Mouse (Mus musculus) C3H10T1/2 (cell line): Measurements from ENCODE around the gene Mtg2. TPM values are rescaled to one million over a fixed set of nuclear protein-coding genes. Genes with fewer than 3 reads are reported as not detected.

Experiments used
- polyA plus RNA-seq, 2 experiments: library from polyadenylated mRNA; unstranded; fragments of >200 nt; fragmentation: generic; extraction: Trizol; gene quantifications; one replicate each; pipeline ENCODE4 v1.2.1; 2012; ENCODE audit warnings: missing spikeins in 2 of 2

The Mtg2 gene
- polyA plus RNA-seq: 10 to 100 TPM in 1 of 2 experiments, 1 to 10 TPM in 1; 10.0 to 15.7 TPM

GRCm38 (mm10) chr2:180070481-180071453, at the start of gene Mtg2:
Gene Mtg2 (plus strand): TSS chr2:180070588.

GRCm38 (mm10) chr2:180024401-180025098, 45.8 kb upstream of the Mtg2 start, which contains the start of gene Lsm14b:
Gene Lsm14b (plus strand): TSS chr2:180024987.

DNA sequence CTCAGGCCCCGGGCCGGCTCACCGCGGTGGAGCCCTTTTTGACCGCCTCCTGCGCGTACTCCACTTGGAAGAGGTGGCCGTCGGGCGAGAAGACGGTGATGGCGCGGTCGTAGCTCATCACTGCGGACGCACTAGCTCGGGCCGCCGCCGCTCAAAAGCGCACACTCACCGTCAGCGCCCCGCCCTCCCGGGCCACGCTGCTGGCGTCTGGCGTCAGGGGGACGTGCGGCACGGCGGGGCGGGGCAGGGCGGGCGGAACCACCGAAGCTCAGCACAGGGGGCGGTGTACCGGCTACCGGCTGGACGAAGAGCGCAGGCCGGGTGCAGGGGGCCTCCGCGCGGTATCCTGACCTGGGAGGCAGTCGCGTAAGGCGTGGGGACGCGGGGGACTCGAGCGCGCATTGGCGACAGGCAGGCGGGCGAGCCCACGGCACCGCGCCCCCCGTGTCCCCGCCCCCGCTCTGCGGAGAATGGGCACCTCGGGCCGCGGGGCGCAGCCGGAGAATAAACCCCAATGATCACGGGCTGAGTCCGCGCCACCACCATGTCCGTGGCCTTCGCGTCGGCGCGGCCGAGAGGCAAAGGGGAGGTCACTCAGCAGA, 28.0 kb upstream of the Mtg2 start, which contains the start of the genes Psma7 and Ss18l1:
TSS of gene Psma7 (minus strand) at position 178 of the 602 bp plus-strand sequence.
TSS of gene Ss18l1 (plus strand) at position 254 of the 602 bp plus-strand sequence.

DNA sequence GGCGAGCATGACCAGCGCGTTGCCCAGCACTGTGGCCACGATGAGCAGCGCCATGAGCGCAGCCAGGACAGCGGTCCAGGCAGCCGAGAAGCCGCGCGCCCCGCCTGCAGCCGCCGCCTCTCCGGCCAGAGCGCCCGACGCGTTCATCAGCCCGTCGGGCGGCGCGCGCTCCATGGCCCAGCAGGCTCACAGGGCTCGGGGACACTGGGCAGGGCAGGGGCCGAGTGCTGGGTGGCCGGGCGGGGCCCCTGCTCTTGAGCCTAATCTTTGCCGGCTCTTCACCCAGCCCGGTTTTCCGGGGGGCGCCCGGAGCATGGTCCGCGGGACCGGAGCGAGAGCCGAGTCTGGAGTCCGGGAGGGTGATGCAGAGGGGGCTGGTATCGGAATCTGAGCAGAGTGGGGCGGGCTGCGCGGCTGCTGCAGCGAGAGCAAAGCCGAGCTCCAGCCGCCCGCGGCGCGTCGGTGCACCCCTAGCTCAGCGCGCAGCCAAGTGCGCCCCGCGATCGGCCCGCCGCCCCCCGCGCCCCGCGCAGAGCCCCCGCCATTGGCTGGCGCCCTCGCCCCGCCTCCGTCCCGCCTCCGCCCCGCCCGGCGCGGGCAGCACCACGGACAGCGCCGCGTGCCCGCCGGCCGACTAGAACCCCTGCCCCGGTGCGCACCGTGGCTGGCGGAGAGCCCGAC, 33.7 kb downstream of the Mtg2 start, which contains the start of gene Hrh3:
TSS of gene Hrh3 (minus strand) at position 511 of the 681 bp plus-strand sequence.

GRCm38 (mm10) chr2:180118661-180119438, 48.5 kb downstream of the Mtg2 start, which contains the start of gene Osbpl2:
Gene Osbpl2 (plus strand): TSS chr2:180119306.

Other genes with a start within 250 kb of the Mtg2 start
- gene Taf4, start 93.9 kb upstream of the Mtg2 start, polyA plus RNA-seq: 1 to 10 TPM in 1 of 2 experiments, under 1 TPM in 1; 0.66 to 3.9 TPM
- 10 to 100 TPM in 1 of 2 experiments, 1 to 10 TPM in 1; 9.8 to 26.9 TPM for gene Lsm14b, start 45.6 kb upstream of the Mtg2 start, polyA plus RNA-seq
- gene Psma7, start 28.2 kb upstream of the Mtg2 start, polyA plus RNA-seq: 100 to 1,000 TPM; 334 to 547 TPM
- gene Ss18l1, start 28.1 kb upstream of the Mtg2 start, polyA plus RNA-seq: 1 to 10 TPM in 1 of 2 experiments, under 1 TPM in 1; 0.08 to 1.6 TPM
- under 1 TPM in 1 of 2 experiments, not detected in 1; 0.07 TPM for gene Hrh3, start 33.9 kb downstream of the Mtg2 start, polyA plus RNA-seq
- 10 to 100 TPM in 1 of 2 experiments, 1 to 10 TPM in 1; 4.6 to 23.6 TPM for gene Osbpl2, start 48.7 kb downstream of the Mtg2 start, polyA plus RNA-seq
- 100 to 1,000 TPM; 108 to 168 TPM for gene Adrm1, start 100.9 kb downstream of the Mtg2 start, polyA plus RNA-seq
- 1 to 10 TPM; 5.8 to 9.6 TPM for gene Lama5, start 155.3 kb downstream of the Mtg2 start, polyA plus RNA-seq
- 1,000 to 10,000 TPM; 5,174 to 7,203 TPM for gene Rps21, start 186.8 kb downstream of the Mtg2 start, polyA plus RNA-seq
- gene Cables2, start 202.9 kb downstream of the Mtg2 start, polyA plus RNA-seq: 1 to 10 TPM; 5.3 to 9.5 TPM
- not detected for gene Rbbp8nl, start 219.3 kb downstream of the Mtg2 start, polyA plus RNA-seq